In the genomic region with DNA sequence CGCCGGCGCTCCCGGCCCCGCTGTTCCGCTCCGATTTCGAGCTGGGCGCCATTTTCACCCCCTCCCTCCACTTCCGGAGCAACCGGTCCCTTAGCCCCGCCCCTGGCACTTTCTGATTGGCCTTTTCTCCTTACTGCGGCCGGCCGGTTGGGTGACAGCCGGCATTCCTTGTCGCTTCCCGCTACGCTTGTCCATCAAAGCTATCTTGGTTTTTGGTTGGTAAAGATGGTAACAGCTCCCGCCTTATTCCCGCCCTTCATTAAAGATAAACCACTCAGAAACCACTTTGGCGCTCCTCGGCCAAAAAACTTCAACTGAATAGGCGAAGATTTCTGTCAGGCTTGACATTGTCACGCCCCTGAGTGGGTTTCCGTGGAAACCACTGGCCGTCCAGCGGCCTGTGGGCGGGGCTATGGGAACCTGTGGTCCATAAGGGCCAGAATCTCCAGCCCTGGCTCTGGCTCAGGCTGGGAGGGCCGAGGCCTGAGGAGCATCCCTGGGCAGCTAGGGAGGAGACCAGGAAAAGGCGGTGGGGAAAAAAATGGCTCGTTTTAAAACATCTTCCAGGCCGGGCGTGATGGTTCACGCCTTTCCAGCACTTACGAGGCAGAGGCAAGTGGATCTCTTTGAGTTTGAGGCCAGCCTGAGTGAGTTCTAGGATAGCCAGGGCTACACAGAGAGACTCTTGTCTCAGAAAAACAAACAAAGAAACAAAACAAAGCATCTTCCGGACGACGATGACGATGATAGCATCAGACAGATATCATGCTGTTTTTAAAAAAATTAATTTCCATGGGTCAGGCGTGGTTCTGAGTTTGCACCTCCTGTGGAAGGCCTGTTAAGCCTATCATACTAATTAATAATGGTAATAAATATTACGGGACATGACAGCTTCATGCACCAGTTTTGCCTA, we compare ENCODE assay signal across 1 mouse cellular context.
A peak's percentile ranks its signal among the peaks of the same experiment; 100 is the strongest.
TF ChIP-seq lines count a peak whose summit lies in the region.

A gene (minus strand): TSS at position 72 of the 913 bp plus-strand sequence.

TF ChIP-seq in CH12.LX, 34 proteins besides CTCF, POLR2A, EP300 and RAD21 (continued from another document):
- TF ChIP-seq SMC3 (IDR thresholded peaks at IDR 0.05; ENCODE audit: low read depth, low read length) (no peak), ZMIZ1 (IDR thresholded peaks at IDR 0.05; ENCODE audit: low read depth, low read length) (peak; percentile 61; the same call in 1 of the 2 replicates), MEF2A (IDR thresholded peaks at IDR 0.05; ENCODE audit: borderline replicate concordance, low read depth, low read length) (no peak), GABPA (IDR thresholded peaks at IDR 0.05; ENCODE audit: insufficient replicate concordance, low read depth, low read length) (no peak), MAFK (IDR thresholded peaks at IDR 0.05; ENCODE audit: insufficient replicate concordance, low read length) (no peak), CHD2 (IDR thresholded peaks at IDR 0.05; ENCODE audit: low read length) (peak; percentile 93), NELFE (IDR thresholded peaks at IDR 0.05; ENCODE audit: low read depth, low read length) (peak; percentile 50), MAX (IDR thresholded peaks at IDR 0.05; ENCODE audit: low read length) (no peak), MAZ (IDR thresholded peaks at IDR 0.05; ENCODE audit: low read depth, low read length) (peak; percentile 71; the same call in 1 of the 2 replicates), JUN (IDR thresholded peaks at IDR 0.05; ENCODE audit: insufficient read depth, low read depth, low read length) (no peak), ELF1 (IDR thresholded peaks at IDR 0.05; ENCODE audit: low read depth, low read length) (peak; percentile 92), ZNF384 (IDR thresholded peaks at IDR 0.05; ENCODE audit: low read depth, low read length) (no peak), ETS1 (conservative IDR thresholded peaks at IDR 0.05; ENCODE audit: low read depth, low read length) (no peak), ZC3H11A (IDR thresholded peaks at IDR 0.05; ENCODE audit: low read depth, low read length) (no peak), ZKSCAN1 (IDR thresholded peaks at IDR 0.05; ENCODE audit: borderline replicate concordance, low read depth, low read length) (no peak), JUND (conservative IDR thresholded peaks at IDR 0.05; ENCODE audit: low read depth, low read length) (no peak), SIN3A (IDR thresholded peaks at IDR 0.05; ENCODE audit: low read length) (no peak; the same call in 1 of the 2 replicates), PAX5 (IDR thresholded peaks at IDR 0.05; ENCODE audit: low read length) (no peak), UBTF (IDR thresholded peaks at IDR 0.05; ENCODE audit: low read depth, low read length) (no peak), E2F4 (IDR thresholded peaks at IDR 0.05; ENCODE audit: insufficient replicate concordance, low read depth, low read length) (no peak), TBP (conservative IDR thresholded peaks at IDR 0.05; ENCODE audit: low read depth, low read length) (peak; percentile 52; the same call in 1 of the 2 replicates), RCOR1 (conservative IDR thresholded peaks at IDR 0.05; ENCODE audit: low read depth, low read length) (no peak)
